Mouse (Mus musculus): ENCODE data around the gene Gm20388. TPM values are rescaled to one million over a fixed set of nuclear protein-coding genes. Genes with fewer than 3 reads are reported as not detected.
A peak's percentile ranks its signal among the peaks of the same experiment; 100 is the strongest.

The Gm20388 gene
- total RNA-seq, 2 experiments from 2014 or later, result 5.8 TPM; not detected in 1

- no peak for DNase-seq
Observed at GRCm38 (mm10) chr8:120294982-120295870, 384.6 kb downstream of the Gm20388 start.

GRCm38 (mm10) chr8:120297000-120297399 lies 386.4 kb downstream of the Gm20388 start:
- DNase-seq, result no peak

GRCm38 (mm10) chr8:120298601-120299532 lies 388.2 kb downstream of the Gm20388 start:
- DNase-seq, result no peak

- DNase-seq, result peak; percentile 87
Observed at GRCm38 (mm10) chr8:120300601-120301141, 390.0 kb downstream of the Gm20388 start.

- DNase-seq, result no peak
Observed at GRCm38 (mm10) chr8:120302941-120303675, 392.5 kb downstream of the Gm20388 start.

GRCm38 (mm10) chr8:120304097-120304496 lies 393.5 kb downstream of the Gm20388 start:
- no peak for DNase-seq

- DNase-seq, result no peak
Observed at GRCm38 (mm10) chr8:120305800-120306385, 395.3 kb downstream of the Gm20388 start.

- no peak for DNase-seq
Observed at GRCm38 (mm10) chr8:120307103-120307502, 396.5 kb downstream of the Gm20388 start.

GRCm38 (mm10) chr8:120307528-120307927 lies 396.9 kb downstream of the Gm20388 start:
- no peak for DNase-seq

GRCm38 (mm10) chr8:120308131-120308530 lies 397.5 kb downstream of the Gm20388 start:
- peak; percentile 53 for DNase-seq

GRCm38 (mm10) chr8:120308553-120308952 lies 397.9 kb downstream of the Gm20388 start:
- no peak for DNase-seq

GRCm38 (mm10) chr8:120309326-120309725 lies 398.7 kb downstream of the Gm20388 start:
- DNase-seq, result peak; percentile 55

- no peak for DNase-seq
Observed at GRCm38 (mm10) chr8:120310063-120310462, 399.4 kb downstream of the Gm20388 start.

GRCm38 (mm10) chr8:120312452-120312851 lies 401.8 kb downstream of the Gm20388 start:
- DNase-seq, result no peak

GRCm38 (mm10) chr8:120313674-120314073 lies 403.0 kb downstream of the Gm20388 start:
- no peak for DNase-seq

GRCm38 (mm10) chr8:120314932-120315331 lies 404.3 kb downstream of the Gm20388 start:
- no peak for DNase-seq

GRCm38 (mm10) chr8:120315644-120316043 lies 405.0 kb downstream of the Gm20388 start:
- DNase-seq, result no peak

GRCm38 (mm10) chr8:120316707-120317106 lies 406.1 kb downstream of the Gm20388 start:
- no peak for DNase-seq

GRCm38 (mm10) chr8:120317118-120317824 lies 406.6 kb downstream of the Gm20388 start:
- no peak for DNase-seq

GRCm38 (mm10) chr8:120318476-120318991 lies 407.9 kb downstream of the Gm20388 start:
- no peak for DNase-seq

GRCm38 (mm10) chr8:120319449-120319848 lies 408.8 kb downstream of the Gm20388 start:
- peak; percentile 88 for DNase-seq

Measured in heart, postnatal 4 days (tissue).